Mouse (Mus musculus) midbrain, embryonic 11.5 days (tissue): ENCODE data around the gene Psmb1. TPM values are rescaled to one million over a fixed set of nuclear protein-coding genes. Genes with fewer than 3 reads are reported as not detected.
A peak's percentile ranks its signal among the peaks of the same experiment; 100 is the strongest.

Experiments used
- ATAC-seq: fragments of 200-750 bp; cut with Nextera tagmentation; 2 replicates; pipeline ENCODE4 v1.8.0; 2017; ENCODE audit warnings: moderate TSS enrichment, moderate library complexity; ENCODE audit not compliant: low FRiP score
- DNase-seq: peaks from one replicate; pipeline ENCODE4 v3.0.0; 2015; ENCODE audit warnings: low spot score; ENCODE audit errors: missing footprints
- H3K27ac ChIP-seq: fragments of 300-500 bp; sonication (generic); 2 replicates; pipeline ENCODE4 v1.5.1; 2014; ENCODE audit warnings: low read depth, low read length
- H3K27me3 ChIP-seq: fragments of 300-500 bp; sonication (generic); 2 replicates; pipeline ENCODE4 v1.6.1; 2014; ENCODE audit warnings: mild to moderate bottlenecking, low read length, moderate library complexity, mixed read lengths; ENCODE audit not compliant: control insufficient read depth, insufficient read depth
- H3K36me3 ChIP-seq: fragments of 300-500 bp; sonication (generic); 2 replicates; pipeline ENCODE4 v1.6.1; 2014; ENCODE audit warnings: mild to moderate bottlenecking, low read length, moderate library complexity, mixed read lengths; ENCODE audit not compliant: control insufficient read depth, insufficient read depth
- H3K4me1 ChIP-seq: fragments of 300-500 bp; sonication (generic); 2 replicates; pipeline ENCODE4 v1.6.1; 2014; ENCODE audit warnings: low read length; ENCODE audit not compliant: control insufficient read depth, insufficient read depth
- H3K4me2 ChIP-seq: fragments of 300-500 bp; sonication (generic); 2 replicates; pipeline ENCODE4 v1.6.1; 2014; ENCODE audit warnings: mild to moderate bottlenecking, moderate library complexity
- H3K4me3 ChIP-seq: fragments of 300-500 bp; sonication (generic); 2 replicates; pipeline ENCODE4 v1.5.1; 2014; ENCODE audit warnings: low read depth, low read length
- H3K9ac ChIP-seq: fragments of 300-500 bp; sonication (generic); 2 replicates; pipeline ENCODE4 v1.6.1; 2014; ENCODE audit warnings: low read length
- H3K9me3 ChIP-seq: fragments of 300-500 bp; sonication (generic); 2 replicates; pipeline ENCODE4 v1.6.1; 2016; ENCODE audit warnings: low read length; ENCODE audit not compliant: control insufficient read depth
- whole genome bisulfite sequencing: fragments of 180-500 bp; shearing (Covaris S2); extraction: QIAGEN DNeasy Blood & Tissue Kit; methylation state at CpG from one replicate; pipeline ENCODE4 v1.1.7; 2014; 5-methylcytosine and 5-hydroxymethylcytosine counted together
- polyA plus RNA-seq: library from polyadenylated mRNA; unstranded; fragments of >200 nt; fragmentation: Nextera tagmentation; extraction: Ambion mirVana; gene quantifications from 2 replicates; pipeline ENCODE4 v1.2.1, GENCODE M21; 2014

Psmb1 gene
- polyA plus RNA-seq, 1 experiment from 2014 or later: 278 TPM

- Histone ChIP-seq H3K4me3 (peak overlapping the region; percentile 73), H3K4me2 (peak overlapping the region; percentile 92), H3K36me3 (peaks cover under 1% of the 10 kb centered on the region; the same call in 1 of the 2 replicates), H3K4me1 (peaks cover 15% of the 10 kb centered on the region), H3K9ac (peak overlapping the region; percentile 77), H3K27me3 (no peaks in the 10 kb centered on the region), H3K27ac (peak overlapping the region; percentile 76), H3K9me3 (no peaks in the 10 kb centered on the region)
- DNase-seq (peak; percentile 98), ATAC-seq (peak; percentile 95)
- WGBS: under 1% methylated on average over 50 of the region's 50 CpGs
Measured at GRCm38 (mm10) chr17:15497882-15498752, 1.4 kb downstream of the Psmb1 start.

GRCm38 (mm10) chr17:15490542-15490941 lies 9.0 kb downstream of the Psmb1 start:
- WGBS: 90% methylated on average over 7 of the region's 7 CpGs
- no peak overlapping the region for H3K4me2 ChIP-seq
- H3K36me3 ChIP-seq: peaks cover 18% of the 10 kb centered on the region
- no peaks in the 10 kb centered on the region for H3K27me3 ChIP-seq
- H3K27ac ChIP-seq: no peak overlapping the region
- H3K9me3 ChIP-seq: no peaks in the 10 kb centered on the region
- no peak overlapping the region for H3K9ac ChIP-seq
- ATAC-seq: no peak
- no peak for DNase-seq
- no peaks in the 10 kb centered on the region for H3K4me1 ChIP-seq
- H3K4me3 ChIP-seq: no peak overlapping the region

- ATAC-seq: no peak
- no peaks in the 10 kb centered on the region for H3K27me3 ChIP-seq
- no peak overlapping the region for H3K9ac ChIP-seq
- H3K36me3 ChIP-seq: peaks cover 30% of the 10 kb centered on the region
- 93% methylated on average over 4 of the region's 4 CpGs for WGBS
- no peak overlapping the region for H3K4me3 ChIP-seq
- no peak overlapping the region for H3K27ac ChIP-seq
- no peak for DNase-seq
- no peaks in the 10 kb centered on the region for H3K4me1 ChIP-seq
- no peak overlapping the region for H3K4me2 ChIP-seq
- no peaks in the 10 kb centered on the region for H3K9me3 ChIP-seq
Measured at GRCm38 (mm10) chr17:15472671-15473070, 26.9 kb downstream of the Psmb1 start.

- no peak overlapping the region for H3K27ac ChIP-seq
- no peak overlapping the region for H3K4me2 ChIP-seq
- 21% methylated on average over 5 of the region's 5 CpGs for WGBS
- H3K4me3 ChIP-seq: no peak overlapping the region
- peak; percentile 73; the same call in 1 of the 2 replicates for ATAC-seq
- H3K36me3 ChIP-seq: peaks cover 4% of the 10 kb centered on the region
- H3K4me1 ChIP-seq: no peaks in the 10 kb centered on the region
- H3K9me3 ChIP-seq: no peaks in the 10 kb centered on the region
- peak; percentile 97 for DNase-seq
- no peak overlapping the region for H3K9ac ChIP-seq
- no peaks in the 10 kb centered on the region for H3K27me3 ChIP-seq
Measured at GRCm38 (mm10) chr17:15467669-15468068, 31.9 kb downstream of the Psmb1 start.

GRCm38 (mm10) chr17:15461921-15462495 lies 37.5 kb downstream of the Psmb1 start:
- no peaks in the 10 kb centered on the region for H3K27me3 ChIP-seq
- WGBS: 96% methylated on average over 6 of the region's 6 CpGs
- ATAC-seq (no peak), DNase-seq (no peak)
- H3K4me1 ChIP-seq: no peaks in the 10 kb centered on the region
- no peaks in the 10 kb centered on the region for H3K36me3 ChIP-seq
- H3K9me3 ChIP-seq: no peaks in the 10 kb centered on the region
- H3K9ac ChIP-seq: no peak overlapping the region
- H3K27ac ChIP-seq: no peak overlapping the region
- no peak overlapping the region for H3K4me3 ChIP-seq
- H3K4me2 ChIP-seq: no peak overlapping the region

GRCm38 (mm10) chr17:15459761-15460160 lies 39.8 kb downstream of the Psmb1 start:
- H3K4me1 ChIP-seq: no peaks in the 10 kb centered on the region
- H3K9me3 ChIP-seq: no peaks in the 10 kb centered on the region
- DNase-seq (no peak), ATAC-seq (no peak)
- 92% methylated on average over 4 of the region's 4 CpGs for WGBS
- no peak overlapping the region for H3K27ac ChIP-seq
- H3K36me3 ChIP-seq: no peaks in the 10 kb centered on the region
- H3K9ac ChIP-seq: no peak overlapping the region
- no peaks in the 10 kb centered on the region for H3K27me3 ChIP-seq
- no peak overlapping the region for H3K4me2 ChIP-seq
- no peak overlapping the region for H3K4me3 ChIP-seq

GRCm38 (mm10) chr17:15456595-15456994 lies 43.0 kb downstream of the Psmb1 start:
- Histone ChIP-seq H3K9ac (no peak overlapping the region), H3K9me3 (no peaks in the 10 kb centered on the region), H3K27me3 (no peaks in the 10 kb centered on the region), H3K36me3 (no peaks in the 10 kb centered on the region), H3K4me3 (no peak overlapping the region), H3K4me1 (no peaks in the 10 kb centered on the region), H3K27ac (no peak overlapping the region), H3K4me2 (no peak overlapping the region)
- 92% methylated on average over 2 of the region's 2 CpGs for WGBS
- ATAC-seq (no peak), DNase-seq (no peak)

GRCm38 (mm10) chr17:15455203-15455602 lies 44.3 kb downstream of the Psmb1 start:
- H3K4me1 ChIP-seq: no peaks in the 10 kb centered on the region
- H3K36me3 ChIP-seq: no peaks in the 10 kb centered on the region
- no peak for ATAC-seq
- H3K9ac ChIP-seq: no peak overlapping the region
- H3K4me3 ChIP-seq: no peak overlapping the region
- H3K9me3 ChIP-seq: no peaks in the 10 kb centered on the region
- DNase-seq: no peak
- H3K27me3 ChIP-seq: no peaks in the 10 kb centered on the region
- no peak overlapping the region for H3K4me2 ChIP-seq
- H3K27ac ChIP-seq: no peak overlapping the region
- WGBS: 85% methylated on average over 4 of the region's 4 CpGs

- Histone ChIP-seq H3K27ac (no peak overlapping the region), H3K4me1 (0 out of 2 replicates have a peak, but pooled peaks cover 3% of the 10 kb centered on the region), H3K4me2 (no peak overlapping the region), H3K9me3 (no peaks in the 10 kb centered on the region), H3K36me3 (no peaks in the 10 kb centered on the region), H3K9ac (no peak overlapping the region), H3K27me3 (no peaks in the 10 kb centered on the region), H3K4me3 (no peak overlapping the region)
- WGBS: 80% methylated on average over 3 of the region's 3 CpGs
- DNase-seq (no peak), ATAC-seq (no peak)
Measured at GRCm38 (mm10) chr17:15449606-15450005, 49.9 kb downstream of the Psmb1 start.
